Mouse (Mus musculus): Measurements from ENCODE around the gene Map2k3. TPM values are rescaled to one million over a fixed set of nuclear protein-coding genes. Genes with fewer than 3 reads are reported as not detected.
A peak's percentile ranks its signal among the peaks of the same experiment; 100 is the strongest.

Gene Map2k3
- total and polyA plus RNA-seq, 2 experiments from 2014 or later: 22.2 to 23.6 TPM

GRCm38 (mm10) chr11:60940501-60940900, 8.7 kb downstream of the Map2k3 start:
- Histone ChIP-seq H3K9me3 (ENCODE audit: low read length) (no peaks in the 10 kb centered on the region), H3K27ac (no peak overlapping the region), H3K4me3 (ENCODE audit: low read length) (no peak overlapping the region), H3K27me3 (ENCODE audit: insufficient read depth, low read length) (no peaks in the 10 kb centered on the region), H3K36me3 (ENCODE audit: insufficient read depth, low read length) (peaks cover 18% of the 10 kb centered on the region), H3K4me1 (ENCODE audit: insufficient read depth, low read length) (peaks cover 2% of the 10 kb centered on the region; the same call in 1 of the 2 replicates), H3K9ac (replicated peaks; ENCODE audit: low read length) (no peak overlapping the region), H3K4me2 (ENCODE audit: low read depth, low read length) (no peak overlapping the region)
- 73% methylated on average over 5 of the region's 5 CpGs for WGBS
- ATAC-seq (no peak), DNase-seq (ENCODE audit: low spot score) (no peak)
- TF ChIP-seq CTCF (IDR thresholded peaks at IDR 0.05; ENCODE audit: low read depth): no peak

GRCm38 (mm10) chr11:60941370-60941769, 9.5 kb downstream of the Map2k3 start:
- H3K4me3 ChIP-seq (ENCODE audit: low read length): no peak overlapping the region
- H3K36me3 ChIP-seq (ENCODE audit: insufficient read depth, low read length): peaks cover 25% of the 10 kb centered on the region
- DNase-seq (ENCODE audit: low spot score) (peak; percentile 9), ATAC-seq (no peak)
- H3K9me3 ChIP-seq (ENCODE audit: low read length): no peaks in the 10 kb centered on the region
- TF ChIP-seq CTCF (IDR thresholded peaks at IDR 0.05; ENCODE audit: low read depth): no peak
- H3K4me2 ChIP-seq (ENCODE audit: low read depth, low read length): no peak overlapping the region
- no peak overlapping the region for H3K9ac ChIP-seq (replicated peaks; ENCODE audit: low read length)
- no peaks in the 10 kb centered on the region for H3K27me3 ChIP-seq (ENCODE audit: insufficient read depth, low read length)
- peaks cover 2% of the 10 kb centered on the region; the same call in 1 of the 2 replicates for H3K4me1 ChIP-seq (ENCODE audit: insufficient read depth, low read length)
- H3K27ac ChIP-seq: no peak overlapping the region
- WGBS: 55% methylated on average over 9 of the region's 9 CpGs

GRCm38 (mm10) chr11:60942263-60943015, 10.6 kb downstream of the Map2k3 start:
- DNase-seq (ENCODE audit: low spot score) (no peak), ATAC-seq (no peak)
- Histone ChIP-seq H3K36me3 (ENCODE audit: insufficient read depth, low read length) (peaks cover 36% of the 10 kb centered on the region), H3K9me3 (ENCODE audit: low read length) (no peaks in the 10 kb centered on the region), H3K27ac (no peak overlapping the region), H3K27me3 (ENCODE audit: insufficient read depth, low read length) (no peaks in the 10 kb centered on the region), H3K4me2 (ENCODE audit: low read depth, low read length) (no peak overlapping the region), H3K9ac (replicated peaks; ENCODE audit: low read length) (no peak overlapping the region), H3K4me1 (ENCODE audit: insufficient read depth, low read length) (peaks cover 2% of the 10 kb centered on the region; the same call in 1 of the 2 replicates), H3K4me3 (ENCODE audit: low read length) (no peak overlapping the region)
- no peak for TF ChIP-seq CTCF (IDR thresholded peaks at IDR 0.05; ENCODE audit: low read depth)
- WGBS: 95% methylated on average over 9 of the region's 9 CpGs

- Histone ChIP-seq H3K27me3 (ENCODE audit: insufficient read depth, low read length) (no peaks in the 10 kb centered on the region), H3K9me3 (ENCODE audit: low read length) (no peaks in the 10 kb centered on the region), H3K4me2 (ENCODE audit: low read depth, low read length) (no peak overlapping the region), H3K27ac (no peak overlapping the region), H3K4me3 (ENCODE audit: low read length) (no peak overlapping the region), H3K9ac (replicated peaks; ENCODE audit: low read length) (no peak overlapping the region), H3K36me3 (ENCODE audit: insufficient read depth, low read length) (peaks cover 54% of the 10 kb centered on the region), H3K4me1 (ENCODE audit: insufficient read depth, low read length) (no peaks in the 10 kb centered on the region)
- 82% methylated on average over 4 of the region's 4 CpGs for WGBS
- DNase-seq (ENCODE audit: low spot score): no peak
- no peak for ATAC-seq
- TF ChIP-seq CTCF (IDR thresholded peaks at IDR 0.05; ENCODE audit: low read depth): no peak
Observed at GRCm38 (mm10) chr11:60945003-60945402, 13.2 kb downstream of the Map2k3 start.

- peaks cover 36% of the 10 kb centered on the region for H3K36me3 ChIP-seq (ENCODE audit: insufficient read depth, low read length)
- no peak overlapping the region for H3K9ac ChIP-seq (replicated peaks; ENCODE audit: low read length)
- no peaks in the 10 kb centered on the region for H3K9me3 ChIP-seq (ENCODE audit: low read length)
- ATAC-seq: no peak
- DNase-seq (ENCODE audit: low spot score): no peak
- H3K4me2 ChIP-seq (ENCODE audit: low read depth, low read length): no peak overlapping the region
- H3K27ac ChIP-seq: no peak overlapping the region
- TF ChIP-seq CTCF (IDR thresholded peaks at IDR 0.05; ENCODE audit: low read depth): no peak
- no peaks in the 10 kb centered on the region for H3K4me1 ChIP-seq (ENCODE audit: insufficient read depth, low read length)
- no peak overlapping the region for H3K4me3 ChIP-seq (ENCODE audit: low read length)
- 95% methylated on average over 5 of the region's 5 CpGs for WGBS
- H3K27me3 ChIP-seq (ENCODE audit: insufficient read depth, low read length): no peaks in the 10 kb centered on the region
Observed at GRCm38 (mm10) chr11:60951896-60952295, 20.1 kb downstream of the Map2k3 start.

GRCm38 (mm10) chr11:60952362-60952761, 20.5 kb downstream of the Map2k3 start:
- WGBS: 86% methylated on average over 3 of the region's 3 CpGs
- DNase-seq (ENCODE audit: low spot score) (no peak), ATAC-seq (no peak)
- Histone ChIP-seq H3K27ac (no peak overlapping the region), H3K27me3 (ENCODE audit: insufficient read depth, low read length) (no peaks in the 10 kb centered on the region), H3K4me1 (ENCODE audit: insufficient read depth, low read length) (no peaks in the 10 kb centered on the region), H3K36me3 (ENCODE audit: insufficient read depth, low read length) (peaks cover 31% of the 10 kb centered on the region), H3K4me2 (ENCODE audit: low read depth, low read length) (no peak overlapping the region), H3K9me3 (ENCODE audit: low read length) (no peaks in the 10 kb centered on the region), H3K9ac (replicated peaks; ENCODE audit: low read length) (no peak overlapping the region), H3K4me3 (ENCODE audit: low read length) (no peak overlapping the region)
- no peak for TF ChIP-seq CTCF (IDR thresholded peaks at IDR 0.05; ENCODE audit: low read depth)

GRCm38 (mm10) chr11:60952986-60953385, 21.2 kb downstream of the Map2k3 start:
- Histone ChIP-seq H3K4me2 (ENCODE audit: low read depth, low read length) (no peak overlapping the region), H3K4me3 (ENCODE audit: low read length) (no peak overlapping the region), H3K36me3 (ENCODE audit: insufficient read depth, low read length) (peaks cover 27% of the 10 kb centered on the region), H3K9ac (replicated peaks; ENCODE audit: low read length) (no peak overlapping the region), H3K27me3 (ENCODE audit: insufficient read depth, low read length) (no peaks in the 10 kb centered on the region), H3K27ac (no peak overlapping the region), H3K9me3 (ENCODE audit: low read length) (no peaks in the 10 kb centered on the region), H3K4me1 (ENCODE audit: insufficient read depth, low read length) (no peaks in the 10 kb centered on the region)
- no peak for ATAC-seq
- 93% methylated on average over 6 of the region's 6 CpGs for WGBS
- TF ChIP-seq CTCF (IDR thresholded peaks at IDR 0.05; ENCODE audit: low read depth): no peak
- DNase-seq (ENCODE audit: low spot score): no peak
